Mouse (Mus musculus) kidney, adult 11 months (tissue): ENCODE measurements at regions not wholly inside any gene's neighbourhood (a gene's known extent, or its start where the extent isn't known, plus 50 kb on each side); places are given as distances from the start of the nearest gene placed in this dataset.

Experiments used
- DNase-seq: peaks from one replicate; pipeline ENCODE4 v3.0.0; 2022

GRCm38 (mm10) chr4:142517478-142518455, 278.6 kb upstream of the Kazn start:
- DNase-seq, result no peak

- DNase-seq, result peak; percentile 57
These were observed 275.6 kb upstream of the Kazn start for GRCm38 (mm10) chr4:142514751-142515150.

- no peak for DNase-seq
These were observed 270.2 kb upstream of the Kazn start for GRCm38 (mm10) chr4:142509386-142509785.

- DNase-seq, result no peak
These were observed 267.4 kb upstream of the Kazn start for GRCm38 (mm10) chr4:142506383-142507211.

- DNase-seq, result no peak
These were observed 264.6 kb upstream of the Kazn start for GRCm38 (mm10) chr4:142503761-142504160.

GRCm38 (mm10) chr4:142501177-142501576, 262.0 kb upstream of the Kazn start:
- DNase-seq, result no peak

GRCm38 (mm10) chr4:142500541-142500940, 261.3 kb upstream of the Kazn start:
- no peak for DNase-seq

- DNase-seq, result no peak
These were observed 257.4 kb upstream of the Kazn start for GRCm38 (mm10) chr4:142496605-142497004.

GRCm38 (mm10) chr4:142492926-142493492, 253.8 kb upstream of the Kazn start:
- DNase-seq, result no peak

GRCm38 (mm10) chr4:142485784-142486423, 246.7 kb upstream of the Kazn start:
- DNase-seq, result no peak

GRCm38 (mm10) chr4:142475632-142476031, 236.4 kb upstream of the Kazn start:
- DNase-seq, result no peak

GRCm38 (mm10) chr4:142474626-142475025, 235.4 kb upstream of the Kazn start:
- no peak for DNase-seq

- DNase-seq, result peak; percentile 34
These were observed 234.8 kb upstream of the Kazn start for GRCm38 (mm10) chr4:142474018-142474417.

- DNase-seq, result no peak
These were observed 234.1 kb upstream of the Kazn start for GRCm38 (mm10) chr4:142473284-142473683.

- DNase-seq, result no peak
These were observed 233.1 kb upstream of the Kazn start for GRCm38 (mm10) chr4:142472332-142472731.

- DNase-seq, result no peak
These were observed 231.6 kb upstream of the Kazn start for GRCm38 (mm10) chr4:142470784-142471183.

GRCm38 (mm10) chr4:142467920-142468319, 228.7 kb upstream of the Kazn start:
- no peak for DNase-seq

GRCm38 (mm10) chr4:142465226-142465625, 226.0 kb upstream of the Kazn start:
- peak; percentile 73 for DNase-seq

- DNase-seq, result no peak
These were observed 224.9 kb upstream of the Kazn start for GRCm38 (mm10) chr4:142464066-142464465.

- DNase-seq, result no peak
These were observed 221.4 kb upstream of the Kazn start for GRCm38 (mm10) chr4:142460468-142461086.

GRCm38 (mm10) chr4:142452614-142453013, 213.4 kb upstream of the Kazn start:
- no peak for DNase-seq

- DNase-seq, result no peak
These were observed 211.7 kb upstream of the Kazn start for GRCm38 (mm10) chr4:142450884-142451283.
